Mouse (Mus musculus) liver, embryonic 14.5 days (tissue): ENCODE results near the gene Fndc7.

ENCODE experiments used
- CTCF ChIP-seq: IDR thresholded peaks from 2 replicates; pipeline ENCODE4 v1.5.1; 2016; ENCODE audit warnings: antibody characterized with exemption, low read depth, control low read depth
- EP300 ChIP-seq: IDR thresholded peaks from 2 replicates; pipeline ENCODE4 v1.6.1; 2016; ENCODE audit warnings: antibody characterized with exemption, low read depth

DNA sequence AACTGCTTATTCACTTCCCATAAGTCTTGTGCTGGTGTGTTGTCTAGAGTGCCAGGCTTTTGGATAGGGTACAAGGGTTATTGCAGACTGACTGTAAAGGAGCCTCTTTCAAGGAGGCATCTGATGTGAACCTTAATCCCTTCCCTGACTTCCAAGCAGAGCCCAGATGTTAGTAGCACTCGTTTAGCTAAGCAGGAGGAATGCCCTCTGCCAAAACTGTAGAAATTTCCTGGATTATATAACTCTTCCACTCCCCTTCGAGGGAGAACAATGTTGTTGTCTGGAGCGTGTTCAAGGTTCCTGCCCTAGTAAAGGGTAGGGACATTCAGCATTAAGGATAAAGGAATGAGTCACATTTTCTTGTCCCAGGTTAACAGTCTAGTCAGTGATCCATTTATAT is 43.2 kb downstream of the Fndc7 start:
- TF ChIP-seq CTCF, result no peak
- no peak for TF ChIP-seq EP300
